In genomic region chr12:52409221-52409620, GRCm38 (mm10) we compare ENCODE assay signal across 17 mouse cellular contexts.
"Had no signal": no experiment of that assay in that cellular context is flagged by ENCODE, and none has a peak within 500 bp of the region (broad histone marks: within the 10 kb centered on the region; RNA-seq: fewer than 3 reads in every experiment).

No protein-coding gene starts in this region.

- H3K27me3 ChIP-seq: lung, embryonic 15.5 days; megakaryocyte, embryonic 14.5 days; midbrain, embryonic 13.5 days; midbrain, embryonic 15.5 days; neural tube, embryonic 12.5 days; stomach, embryonic 15.5 days had no signal

- H3K27ac ChIP-seq: lung, embryonic 15.5 days; macrophage; midbrain, embryonic 13.5 days; midbrain, embryonic 15.5 days; neural tube, embryonic 12.5 days; stomach, embryonic 15.5 days; stomach, postnatal 0 days had no signal

- H3K4me1 ChIP-seq: megakaryocyte, embryonic 14.5 days; stomach, embryonic 15.5 days had no signal

- ATAC-seq: lung, postnatal 0 days; midbrain, embryonic 13.5 days; midbrain, embryonic 15.5 days had no signal

- H3K4me2 ChIP-seq: lung, embryonic 15.5 days; midbrain, embryonic 11.5 days; midbrain, embryonic 13.5 days; midbrain, embryonic 15.5 days; neural tube, embryonic 12.5 days; stomach, embryonic 15.5 days had no signal

- DNase-seq: lung, adult 2 months; lung, postnatal 14 days; lung, postnatal 36 days; right cerebral cortex, postnatal 14 days; thymus, adult 2 months; thymus, postnatal 25 days; thymus, postnatal 4 days had no signal

- H3K36me3 ChIP-seq: lung, embryonic 15.5 days; midbrain, embryonic 13.5 days; midbrain, embryonic 15.5 days; neural tube, embryonic 12.5 days; stomach, embryonic 15.5 days had no signal

- H3K9ac ChIP-seq: lung, embryonic 15.5 days; midbrain, embryonic 13.5 days; midbrain, embryonic 15.5 days; neural tube, embryonic 12.5 days; stomach, embryonic 15.5 days had no signal

- H3K4me3 ChIP-seq: lung, embryonic 15.5 days; megakaryocyte, embryonic 14.5 days; midbrain, embryonic 13.5 days; midbrain, embryonic 15.5 days; neural tube, embryonic 12.5 days; stomach, embryonic 15.5 days had no signal

- H3K9me3 ChIP-seq: lung, embryonic 15.5 days; midbrain, embryonic 13.5 days; midbrain, embryonic 15.5 days; neural tube, embryonic 12.5 days; stomach, embryonic 15.5 days had no signal
